Mouse (Mus musculus) liver, embryonic 14.5 days (tissue): ENCODE data around the gene Arl15. TPM values are rescaled to one million over a fixed set of nuclear protein-coding genes. Genes with fewer than 3 reads are reported as not detected.

Experiments
- ATAC-seq: fragments of 200-750 bp; cut with Nextera tagmentation; 2 replicates; pipeline ENCODE4 v1.8.0; 2017; ENCODE audit warnings: moderate number of reproducible peaks, mild to moderate bottlenecking, moderate library complexity; ENCODE audit not compliant: insufficient read depth
- DNase-seq, 3 experiments: peaks; one replicate each; pipeline ENCODE4 v3.0.0-alpha.2; 2012 to 2013; ENCODE audit warnings: low read depth in 3 of 3, low spot score in 3 of 3
- H3K27ac ChIP-seq: fragments of 300-500 bp; sonication (generic); 2 replicates; pipeline ENCODE4 v1.5.1; 2014; ENCODE audit warnings: moderate library complexity, mild to moderate bottlenecking, control low read depth, inconsistent platforms
- H3K27me3 ChIP-seq: fragments of 300-500 bp; sonication (generic); 2 replicates; pipeline ENCODE4 v1.6.1; 2014; ENCODE audit warnings: mild to moderate bottlenecking, low read length, moderate library complexity; ENCODE audit not compliant: control insufficient read depth, insufficient read depth
- H3K36me3 ChIP-seq: fragments of 300-500 bp; sonication (generic); replicated peaks from 2 replicates; pipeline ENCODE4 v1.6.1; 2014; ENCODE audit warnings: low read depth; ENCODE audit not compliant: control insufficient read depth, insufficient read depth
- H3K4me1 ChIP-seq, 2 experiments: fragments of 200-500 bp in 1 of 2; fragments of 300-500 bp in 1 of 2; sonication (generic) in 1 of 2; replicated peaks; 2 replicates each; pipeline ENCODE4 v1.6.1; 2012 to 2014; ENCODE audit warnings: antibody characterized with exemption in 1 of 2, inconsistent platforms in 1 of 2, low read length in 1 of 2; ENCODE audit not compliant: control insufficient read depth in 2 of 2, insufficient read depth in 2 of 2
- H3K4me2 ChIP-seq: fragments of 300-500 bp; sonication (generic); 2 replicates; pipeline ENCODE4 v1.6.1; 2014; ENCODE audit warnings: low read depth, mild to moderate bottlenecking, control low read depth, moderate library complexity
- H3K4me3 ChIP-seq, 2 experiments: fragments of 200-500 bp in 1 of 2; fragments of 300-500 bp in 1 of 2; sonication (generic) in 1 of 2; 2 replicates each; pipeline ENCODE4 v1.5.1; 2012 to 2014; ENCODE audit warnings: low read depth in 2 of 2, low read length in 2 of 2, mild to moderate bottlenecking in 2 of 2, control low read depth in 1 of 2, inconsistent platforms in 1 of 2, moderate library complexity in 1 of 2; ENCODE audit not compliant: insufficient read depth in 1 of 2
- H3K9ac ChIP-seq: fragments of 300-500 bp; sonication (generic); replicated peaks from 2 replicates; pipeline ENCODE4 v1.6.1; 2014; ENCODE audit warnings: mild to moderate bottlenecking, control low read depth, moderate library complexity
- H3K9me3 ChIP-seq: fragments of 300-500 bp; sonication (generic); 2 replicates; pipeline ENCODE4 v1.6.1; 2016; ENCODE audit warnings: low read length, mixed read lengths; ENCODE audit not compliant: control insufficient read depth
- CTCF ChIP-seq: IDR thresholded peaks from 2 replicates; pipeline ENCODE4 v1.5.1; 2016; ENCODE audit warnings: antibody characterized with exemption, low read depth, control low read depth
- EP300 ChIP-seq: IDR thresholded peaks from 2 replicates; pipeline ENCODE4 v1.6.1; 2016; ENCODE audit warnings: antibody characterized with exemption, low read depth
- WGBS: fragments of 180-500 bp; shearing (Covaris S2); extraction: QIAGEN DNeasy Blood & Tissue Kit; methylation state at CpG from one replicate; pipeline ENCODE4 v1.1.7; 2014; ENCODE audit not compliant: insufficient replicate concordance; 5-methylcytosine and 5-hydroxymethylcytosine counted together
- polyA plus RNA-seq, 2 experiments: library from polyadenylated mRNA; depleted of rRNA in 1 of 2; stranded (reverse) in 1 of 2; unstranded in 1 of 2; fragments of >200 nt; fragmentation: Nextera tagmentation in 1 of 2; extraction: Ambion mirVana in 1 of 2; gene quantifications; 2 replicates each; pipeline versions ENCODE4 v1.2.1 to v1.2.3; 2012 to 2014

The Arl15 gene
- polyA plus RNA-seq, 2 experiments = 2.0 to 2.6 TPM

DNA sequence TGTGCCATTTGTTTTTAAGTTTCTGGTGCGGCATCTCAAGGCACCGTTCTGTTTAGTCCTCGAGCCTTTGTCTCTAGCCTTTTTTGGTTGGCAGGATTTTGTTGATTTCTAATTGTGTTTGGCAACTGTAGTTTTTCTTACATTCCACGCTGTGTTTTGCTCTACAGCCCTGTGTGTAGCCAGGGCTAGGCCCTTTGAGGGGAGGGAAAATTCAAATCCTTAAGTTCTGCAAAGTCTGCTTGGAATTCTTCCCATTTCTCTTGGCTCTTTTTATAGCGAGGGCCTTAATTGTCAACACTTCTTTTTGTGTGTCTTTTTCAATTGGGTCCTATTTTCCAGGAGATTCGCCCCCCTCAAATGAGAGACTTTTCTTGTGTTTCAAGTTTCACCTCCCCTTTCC lies 92.8 kb downstream of the Arl15 start:
- Histone ChIP-seq H3K36me3 (no peaks in the 10 kb centered on the region), H3K4me1 (no peaks in the 10 kb centered on the region), H3K9ac (no peak overlapping the region), H3K9me3 (no peaks in the 10 kb centered on the region), H3K4me2 (no peak overlapping the region), H3K27ac (no peak overlapping the region), H3K27me3 (no peaks in the 10 kb centered on the region), H3K4me3 (no peak overlapping the region)
- WGBS = 71% methylated on average over 6 of the region's 6 CpGs
- TF ChIP-seq EP300 = no peak
- no peak for TF ChIP-seq CTCF
- DNase-seq (no peak), ATAC-seq (no peak)

- Histone ChIP-seq H3K9me3 (no peaks in the 10 kb centered on the region), H3K27me3 (no peaks in the 10 kb centered on the region), H3K4me3 (no peak overlapping the region), H3K9ac (no peak overlapping the region), H3K27ac (no peak overlapping the region), H3K36me3 (no peaks in the 10 kb centered on the region), H3K4me2 (no peak overlapping the region), H3K4me1 (no peaks in the 10 kb centered on the region)
- 80% methylated on average over 5 of the region's 5 CpGs for WGBS
- ATAC-seq (no peak), DNase-seq (no peak)
- TF ChIP-seq CTCF (no peak), EP300 (no peak)
These were observed 93.8 kb downstream of the Arl15 start for GRCm38 (mm10) chr13:113888126-113888525.

GRCm38 (mm10) chr13:113888704-113889103 lies 94.4 kb downstream of the Arl15 start:
- DNase-seq (no peak), ATAC-seq (no peak)
- H3K4me2 ChIP-seq = no peak overlapping the region
- no peak overlapping the region for H3K4me3 ChIP-seq
- no peaks in the 10 kb centered on the region for H3K27me3 ChIP-seq
- H3K9ac ChIP-seq = no peak overlapping the region
- TF ChIP-seq CTCF (no peak), EP300 (no peak)
- no peaks in the 10 kb centered on the region for H3K36me3 ChIP-seq
- WGBS = 84% methylated on average over 16 of the region's 16 CpGs
- H3K9me3 ChIP-seq = no peaks in the 10 kb centered on the region
- no peak overlapping the region for H3K27ac ChIP-seq
- no peaks in the 10 kb centered on the region for H3K4me1 ChIP-seq

GRCm38 (mm10) chr13:113889140-113890055 lies 95.1 kb downstream of the Arl15 start:
- ATAC-seq = no peak
- Histone ChIP-seq H3K4me3 (no peak overlapping the region), H3K9me3 (no peaks in the 10 kb centered on the region), H3K36me3 (no peaks in the 10 kb centered on the region), H3K27ac (no peak overlapping the region), H3K9ac (no peak overlapping the region), H3K4me1 (no peaks in the 10 kb centered on the region), H3K27me3 (no peaks in the 10 kb centered on the region), H3K4me2 (no peak overlapping the region)
- 72% methylated on average over 24 of the region's 24 CpGs for WGBS
- DNase-seq = no peak
- no peak for TF ChIP-seq EP300
- no peak for TF ChIP-seq CTCF

DNA sequence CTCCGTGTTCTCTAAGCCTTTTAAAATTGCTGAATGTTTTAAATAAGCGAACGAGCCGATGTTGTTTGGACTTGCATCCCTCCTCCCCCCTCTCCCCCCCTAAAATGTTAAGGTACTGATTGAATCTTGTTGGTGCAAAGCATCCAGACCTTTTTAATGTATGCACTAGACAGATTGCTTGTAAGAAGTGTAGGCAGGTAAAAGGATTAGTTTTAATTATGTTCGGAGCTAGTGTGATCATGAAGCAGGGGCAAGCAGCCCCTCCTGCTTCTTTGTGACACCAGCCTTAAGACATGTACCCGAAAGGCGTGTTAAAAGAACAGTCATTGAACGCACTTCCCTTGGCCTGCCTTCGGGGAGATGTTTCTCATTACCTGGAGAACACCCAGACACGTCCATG lies 102.4 kb downstream of the Arl15 start:
- no peak overlapping the region for H3K27ac ChIP-seq
- no peaks in the 10 kb centered on the region for H3K27me3 ChIP-seq
- no peaks in the 10 kb centered on the region for H3K9me3 ChIP-seq
- H3K4me1 ChIP-seq = peaks cover 0 to 7% of the 10 kb centered on the region in 2 experiments; a peak in 3 of 4 replicates
- H3K4me3 ChIP-seq = no peak overlapping the region
- 77% methylated on average over 10 of the region's 10 CpGs for WGBS
- DNase-seq (no peak), ATAC-seq (no peak)
- TF ChIP-seq EP300 = no peak
- no peak for TF ChIP-seq CTCF
- H3K36me3 ChIP-seq = no peaks in the 10 kb centered on the region
- H3K9ac ChIP-seq = no peak overlapping the region
- H3K4me2 ChIP-seq = no peak overlapping the region
